Comparison of ENCODE assay signal across 22 mouse cellular contexts in the genomic region with DNA sequence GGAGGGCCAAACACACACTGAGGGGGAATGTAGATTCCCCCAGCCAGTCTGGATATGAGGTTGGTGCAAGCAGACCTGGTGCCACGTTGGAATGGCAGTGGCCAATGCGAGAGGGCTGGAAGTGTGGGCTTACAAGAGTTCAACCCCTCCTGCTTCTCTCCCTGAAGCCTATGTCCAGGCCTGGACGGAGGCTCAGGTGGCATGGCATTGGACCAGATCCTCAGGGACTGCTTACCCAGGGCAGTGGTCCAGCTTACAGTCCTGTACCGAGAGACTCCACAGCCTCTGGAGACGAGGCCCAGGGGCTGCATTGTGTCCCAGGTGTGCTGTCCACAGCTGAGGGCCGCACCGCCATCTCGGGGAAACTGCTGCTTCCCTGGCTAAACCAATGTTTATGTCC.
DNase-seq lines count a peak whose midpoint lies in the region; ATAC-seq and TF ChIP-seq lines count a peak whose summit lies in the region.
"Had no signal": no experiment of that assay in that cellular context is flagged by ENCODE, and none has a peak within 500 bp of the region (broad histone marks: within the 10 kb centered on the region; RNA-seq: fewer than 3 reads in every experiment).

No protein-coding gene starts in this region.

- no peak for TF ChIP-seq CTCF in gastrocnemius, adult 2 months (IDR thresholded peaks at IDR 0.05)

- peak overlapping the region; percentile 84 for H3K27ac ChIP-seq in gastrocnemius, adult 2 months
- H3K27ac ChIP-seq: embryonic facial prominence, embryonic 13.5 days; embryonic facial prominence, embryonic 15.5 days; forebrain, embryonic 10.5 days; forebrain, embryonic 12.5 days had no signal

- intact Hi-C loops in gastrocnemius, adult 2 months (cut with DNase I) = no loop called here
- intact Hi-C loops in gastrocnemius, postnatal 14 days (cut with DNase I; ENCODE audit: low total_unique reads) = no loop called here

- ATAC-seq in monocyte, adult 5-6 weeks (replicated peaks; ENCODE audit: insufficient number of reproducible peaks, low FRiP score, low TSS enrichment, poor library complexity, severe bottlenecking) = no peak
- ATAC-seq: CD4-positive, CD25-positive, alpha-beta regulatory T cell, adult 4 months; forebrain, embryonic 14.5 days; forebrain, embryonic 16.5 days had no signal

- peak; percentile 20 for DNase-seq in cerebellum, adult 8-10 months
- DNase-seq in cerebellum, postnatal 4 days (ENCODE audit: low spot score in 2 of 2) = no peak
- DNase-seq in gastrocnemius, adult 2 months = peak; percentile 60
- no peak for DNase-seq in gastrocnemius, postnatal 14 days
- DNase-seq in MN1 (ENCODE audit: low spot score) = peak; percentile 50
- DNase-seq: adrenal gland, adult 2 months; adrenal gland, postnatal 10 days; adrenal gland, postnatal 25 days; B cell, adult 2 months; cerebellum, adult 11-12 months; cerebellum, adult 2 months; cerebellum, postnatal 25 days; embryo, embryonic 11 days had no signal

- H3K4me3 ChIP-seq in gastrocnemius, adult 2 months = no peak overlapping the region
- H3K4me3 ChIP-seq: embryonic facial prominence, embryonic 13.5 days; embryonic facial prominence, embryonic 15.5 days; erythroblast, embryonic 14.5 days; forebrain, embryonic 10.5 days; forebrain, embryonic 12.5 days had no signal

Comparison
In these comparisons a context has a peak if more than half of its experiments do, and no peak if none do; other contexts are left out.
1. DNase-seq: peak in cerebellum, adult 8-10 months (single experiment), gastrocnemius, adult 2 months (single experiment) and MN1 (single experiment); none in cerebellum, postnatal 4 days (0 of 2) and gastrocnemius, postnatal 14 days (single experiment).